Mouse (Mus musculus) small intestine, adult 2 months (tissue): ENCODE data around the gene Eif3k. TPM values are rescaled to one million over a fixed set of nuclear protein-coding genes. Genes with fewer than 3 reads are reported as not detected.

Experiments used
- H3K27ac ChIP-seq: fragments of 200-500 bp; 2 replicates; pipeline ENCODE4 v1.5.1; 2012; ENCODE audit warnings: low read depth, low read length, control low read depth, inconsistent platforms; ENCODE audit not compliant: insufficient read depth
- H3K27me3 ChIP-seq: fragments of 200-500 bp; 2 replicates; pipeline ENCODE4 v1.6.1; 2012; ENCODE audit warnings: mild to moderate bottlenecking, moderate library complexity, low read length, inconsistent platforms; ENCODE audit not compliant: control insufficient read depth, insufficient read depth
- H3K36me3 ChIP-seq: fragments of 200-500 bp; 2 replicates; pipeline ENCODE4 v1.6.1; 2012; ENCODE audit warnings: mild to moderate bottlenecking, low read length, control low read depth, inconsistent platforms; ENCODE audit not compliant: control insufficient read depth, insufficient read depth
- H3K4me1 ChIP-seq: fragments of 200-500 bp; 2 replicates; pipeline ENCODE4 v1.6.1; 2012; ENCODE audit warnings: low read length, inconsistent platforms, mixed read lengths; ENCODE audit not compliant: control insufficient read depth, insufficient read depth, insufficient read length
- H3K4me3 ChIP-seq: fragments of 200-500 bp; 2 replicates; pipeline ENCODE4 v1.5.1; 2012; ENCODE audit warnings: low read depth, mild to moderate bottlenecking, control low read depth, inconsistent platforms, low read length, moderate library complexity
- CTCF ChIP-seq: fragments of 200-500 bp; IDR thresholded peaks from 2 replicates; pipeline ENCODE4 v1.5.1; 2012; ENCODE audit warnings: low read depth, mild to moderate bottlenecking, control low read depth, inconsistent platforms, low read length, moderate library complexity, mixed read lengths; ENCODE audit not compliant: insufficient replicate concordance, insufficient read length; ENCODE audit errors: extremely low read depth
- POLR2A ChIP-seq: fragments of 200-500 bp; IDR thresholded peaks from 2 replicates; pipeline ENCODE4 v1.6.1; 2012; ENCODE audit warnings: low read depth, mild to moderate bottlenecking, control low read depth, inconsistent platforms, low read length, moderate library complexity
- WGBS: fragments of 180-500 bp; shearing (Covaris S2); methylation state at CpG from one replicate; pipeline ENCODE4 v1.1.7; 2018; 5-methylcytosine and 5-hydroxymethylcytosine counted together
- polyA plus RNA-seq: library from polyadenylated mRNA; depleted of rRNA; stranded (reverse); fragments of >200 nt; gene quantifications from 2 replicates; pipeline ENCODE4 v1.2.3, GENCODE M21; 2012

The Eif3k gene
- polyA plus RNA-seq, 1 experiment, result 169 TPM

DNA sequence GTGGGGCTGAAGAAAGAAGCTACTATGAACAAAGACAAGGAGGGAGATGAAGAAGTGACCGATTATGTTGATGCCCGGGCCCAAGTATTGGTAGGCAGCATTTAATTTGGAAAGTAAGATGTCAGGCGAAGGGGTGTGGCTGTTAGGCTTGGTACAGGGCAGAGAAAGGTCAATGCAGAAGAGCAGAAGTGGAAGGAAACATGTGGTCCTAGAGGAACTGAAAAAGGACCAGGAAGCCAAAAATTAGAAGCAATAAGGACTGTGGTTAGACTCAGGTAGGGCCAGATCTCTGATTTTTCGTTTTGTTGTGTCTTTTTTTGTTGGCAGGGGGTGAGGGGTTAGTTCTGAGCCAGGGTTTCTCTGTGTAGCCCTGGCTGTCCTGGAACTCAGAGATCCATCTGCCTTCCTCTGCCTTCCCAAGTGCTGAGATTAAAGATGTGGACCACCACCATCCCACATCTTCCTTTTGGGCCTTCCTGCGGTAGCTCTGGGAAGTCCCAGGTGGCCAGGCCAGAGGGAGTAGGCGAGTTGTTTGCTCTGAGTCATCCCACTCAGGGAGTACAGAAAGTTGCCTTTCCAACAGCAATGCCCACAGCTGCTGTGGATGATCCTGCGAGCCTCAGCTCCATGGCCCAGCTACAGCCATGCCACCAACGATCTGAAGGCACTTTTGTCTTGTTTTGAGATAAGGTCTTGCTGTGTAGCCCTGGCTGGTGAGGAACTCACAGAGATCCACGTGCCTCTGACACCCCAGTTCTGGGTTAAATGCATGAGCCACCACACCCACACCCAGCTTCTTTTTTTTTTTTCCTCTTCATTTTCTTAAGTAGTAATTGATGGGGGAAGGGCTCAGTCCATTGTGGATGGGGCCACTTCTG is 25.8 kb upstream of the Eif3k start:
- 55% methylated on average over 9 of the region's 9 CpGs for WGBS
- H3K4me3 ChIP-seq, result 0 out of 2 replicates have a peak overlapping the region, but pooled peaks have one; percentile 3

DNA sequence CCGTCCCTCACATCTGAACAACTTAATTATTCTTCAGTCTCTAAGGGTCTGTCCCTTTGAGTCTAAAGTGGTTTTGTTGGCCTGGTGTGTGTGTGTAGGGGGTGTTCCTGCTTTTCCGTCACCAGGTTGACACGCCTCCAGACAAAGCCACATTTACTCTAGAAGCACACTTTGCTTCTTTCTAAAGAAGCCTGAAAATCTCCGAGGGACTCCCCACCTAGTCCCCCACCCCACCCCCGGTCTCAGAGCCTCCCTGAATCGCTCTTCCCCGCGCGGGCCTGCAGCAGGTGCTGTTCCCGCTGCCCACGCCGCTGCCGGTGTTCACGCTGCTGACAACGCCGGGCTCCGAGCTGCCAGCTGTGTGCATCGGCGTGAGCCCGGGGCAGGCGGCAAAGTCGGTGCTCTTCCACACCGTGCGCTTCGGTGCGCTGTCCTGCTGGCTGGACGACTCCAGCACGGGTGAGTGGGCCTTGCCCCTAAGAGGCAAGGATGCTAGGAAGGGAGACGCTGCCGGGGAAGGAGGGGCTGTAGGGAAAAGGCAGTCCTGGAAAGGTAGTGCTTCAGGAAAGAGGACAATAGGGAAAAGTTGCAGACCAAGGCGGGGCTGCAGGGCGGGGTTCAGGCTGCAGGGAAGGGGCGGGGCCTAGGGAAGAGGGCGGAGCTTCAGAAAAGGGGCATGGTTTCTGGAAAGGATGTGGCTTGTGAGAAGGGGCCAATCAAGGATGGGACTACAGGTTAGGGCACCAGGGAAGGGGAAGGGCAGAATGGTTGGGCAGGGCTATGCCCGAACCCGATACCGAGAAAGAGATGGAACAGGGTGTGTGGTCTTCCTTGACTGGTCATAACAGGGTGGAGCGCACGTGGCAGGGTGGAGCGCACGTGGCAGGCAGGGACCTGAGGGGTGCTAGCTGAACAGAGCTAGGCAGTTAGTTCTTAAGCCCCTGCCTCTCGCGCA is 19.3 kb upstream of the Eif3k start:
- TF ChIP-seq POLR2A (no peak), CTCF (no peak)
- Histone ChIP-seq H3K27me3 (no peaks in the 10 kb centered on the region), H3K4me1 (peaks cover 6% of the 10 kb centered on the region; the same call in 1 of the 2 replicates), H3K36me3 (no peaks in the 10 kb centered on the region), H3K27ac (no peak overlapping the region), H3K4me3 (peak overlapping the region; percentile 52)
- 5% methylated on average over 43 of the region's 43 CpGs for WGBS

More for the DNA sequence above, 25.8 kb upstream of the Eif3k start:
- Histone ChIP-seq H3K36me3 (no peaks in the 10 kb centered on the region), H3K27me3 (no peaks in the 10 kb centered on the region), H3K27ac (peak overlapping the region; percentile 74), H3K4me1 (no peaks in the 10 kb centered on the region)
- TF ChIP-seq CTCF, result no peak
- no peak for TF ChIP-seq POLR2A

DNA sequence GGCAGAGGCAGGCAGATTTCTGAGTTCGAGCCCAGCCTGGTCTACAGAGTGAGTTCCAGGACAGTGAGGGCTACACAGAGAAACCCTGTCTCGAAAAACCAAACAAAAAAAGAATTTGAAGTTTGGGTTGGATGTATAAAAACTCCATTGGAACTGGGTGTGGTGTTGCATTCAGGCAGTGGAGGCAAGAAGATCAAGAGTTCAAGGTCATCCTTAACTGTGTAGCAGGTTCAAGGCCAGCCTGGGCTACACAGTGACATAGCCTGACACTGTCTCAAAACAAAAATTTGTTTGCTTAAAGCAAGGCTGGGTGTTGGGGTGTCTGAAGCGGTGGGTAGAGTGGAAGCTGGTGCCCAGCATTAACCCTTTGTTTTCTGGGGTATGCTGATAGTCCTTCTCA is 11.7 kb upstream of the Eif3k start:
- Histone ChIP-seq H3K27me3 (no peaks in the 10 kb centered on the region), H3K27ac (no peak overlapping the region), H3K4me3 (no peak overlapping the region), H3K4me1 (no peaks in the 10 kb centered on the region), H3K36me3 (no peaks in the 10 kb centered on the region)
- WGBS, result 77% methylated on average over 3 of the region's 3 CpGs
- TF ChIP-seq POLR2A, result no peak
- no peak for TF ChIP-seq CTCF

- no peak overlapping the region for H3K4me3 ChIP-seq
- no peak overlapping the region for H3K27ac ChIP-seq
- 84% methylated on average over 3 of the region's 3 CpGs for WGBS
- H3K36me3 ChIP-seq, result no peaks in the 10 kb centered on the region
- H3K4me1 ChIP-seq, result no peaks in the 10 kb centered on the region
- no peak for TF ChIP-seq CTCF
- no peaks in the 10 kb centered on the region for H3K27me3 ChIP-seq
Observed at GRCm38 (mm10) chr7:28992997-28993396, 11.3 kb upstream of the Eif3k start.

DNA sequence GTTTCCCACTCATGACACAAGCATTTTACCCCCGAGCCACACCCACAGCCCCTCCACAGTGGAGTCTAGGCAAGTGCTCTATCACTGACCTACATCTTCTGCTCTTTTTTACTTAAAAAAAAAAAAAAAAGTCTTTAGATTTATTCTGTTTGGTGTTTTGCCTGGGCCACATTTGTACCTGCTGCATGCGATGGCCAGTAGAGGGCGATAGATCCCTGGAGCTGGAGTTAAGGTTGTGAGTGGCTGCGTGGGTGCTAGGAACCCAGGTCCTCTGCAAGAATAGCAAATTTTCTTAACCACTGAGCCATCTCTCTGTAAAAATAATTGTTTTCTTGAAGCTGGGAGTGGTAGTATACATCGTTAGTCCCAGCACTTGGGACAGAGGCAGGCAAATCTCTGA is 10.0 kb upstream of the Eif3k start:
- 76% methylated on average over 5 of the region's 5 CpGs for WGBS
- no peaks in the 10 kb centered on the region for H3K4me1 ChIP-seq
- TF ChIP-seq CTCF (peak; percentile 55; the same call in 1 of the 2 replicates), POLR2A (no peak)
- H3K27ac ChIP-seq, result no peak overlapping the region
- no peaks in the 10 kb centered on the region for H3K27me3 ChIP-seq
- H3K36me3 ChIP-seq, result no peaks in the 10 kb centered on the region
- H3K4me3 ChIP-seq, result no peak overlapping the region

DNA sequence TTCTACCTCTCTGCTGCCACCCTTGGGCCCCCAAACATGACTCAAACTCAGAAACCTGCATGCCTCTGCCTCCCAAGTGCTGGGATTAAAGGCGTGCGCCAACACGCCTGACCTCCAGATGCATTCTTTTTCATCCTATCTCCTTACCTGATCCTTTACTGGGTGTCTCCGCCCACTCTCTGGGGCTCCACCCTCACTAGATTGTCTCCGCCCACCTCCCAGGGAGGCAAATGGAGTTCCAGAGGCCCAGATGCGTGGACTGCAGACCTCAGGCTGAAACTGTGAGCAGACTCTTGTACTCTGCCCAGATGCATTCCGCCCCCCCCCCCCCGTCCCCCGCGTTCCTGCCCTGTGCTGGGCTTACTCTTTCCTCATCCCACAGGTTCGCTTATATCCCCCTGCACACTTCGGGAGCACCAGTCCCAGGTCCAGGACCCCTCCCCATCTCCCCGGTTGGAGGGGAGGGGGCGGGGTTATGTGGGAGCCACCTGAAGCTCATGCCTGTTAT is 9.2 kb upstream of the Eif3k start:
- Histone ChIP-seq H3K27ac (no peak overlapping the region), H3K4me3 (no peak overlapping the region), H3K27me3 (no peaks in the 10 kb centered on the region), H3K36me3 (no peaks in the 10 kb centered on the region), H3K4me1 (no peaks in the 10 kb centered on the region)
- TF ChIP-seq CTCF, result no peak
- no peak for TF ChIP-seq POLR2A
- 55% methylated on average over 14 of the region's 14 CpGs for WGBS
